Mouse (Mus musculus) limb, embryonic 12.5 days (tissue): Measurements from ENCODE around the gene Vmn1r42. TPM values are rescaled to one million over a fixed set of nuclear protein-coding genes. Genes with fewer than 3 reads are reported as not detected.
"Not testable (repeated sequence)": the region's sequence is repeated elsewhere in the genome, so short reads cannot be mapped to it uniquely, and the experiment has no call there.

Experiments
- ATAC-seq: fragments of 200-750 bp; cut with Nextera tagmentation; 2 replicates; pipeline ENCODE4 v1.8.0; 2017; ENCODE audit warnings: low read depth, moderate TSS enrichment; ENCODE audit not compliant: insufficient number of reproducible peaks, insufficient read depth, low FRiP score, low TSS enrichment
- H3K27ac ChIP-seq: fragments of 300-500 bp; sonication (generic); 2 replicates; pipeline ENCODE4 v1.5.1; 2016; ENCODE audit warnings: mild to moderate bottlenecking, moderate library complexity
- H3K27me3 ChIP-seq: fragments of 300-500 bp; sonication (generic); 2 replicates; pipeline ENCODE4 v1.6.1; 2016; ENCODE audit warnings: mild to moderate bottlenecking, moderate library complexity
- H3K36me3 ChIP-seq: fragments of 300-500 bp; sonication (generic); 2 replicates; pipeline ENCODE4 v1.6.1; 2016; ENCODE audit warnings: mild to moderate bottlenecking, moderate library complexity
- H3K4me1 ChIP-seq: fragments of 300-500 bp; sonication (generic); replicated peaks from 2 replicates; pipeline ENCODE4 v1.6.1; 2016
- H3K4me2 ChIP-seq: fragments of 300-500 bp; sonication (generic); 2 replicates; pipeline ENCODE4 v1.6.1; 2016; ENCODE audit warnings: mild to moderate bottlenecking, moderate library complexity
- H3K4me3 ChIP-seq: fragments of 300-500 bp; sonication (generic); replicated peaks from 2 replicates; pipeline ENCODE4 v1.5.1; 2016; ENCODE audit warnings: mild to moderate bottlenecking
- H3K9ac ChIP-seq: fragments of 300-500 bp; sonication (generic); replicated peaks from 2 replicates; pipeline ENCODE4 v1.6.1; 2016; ENCODE audit warnings: mild to moderate bottlenecking, moderate library complexity
- H3K9me3 ChIP-seq: fragments of 300-500 bp; sonication (generic); 2 replicates; pipeline ENCODE4 v1.6.1; 2016; ENCODE audit warnings: mild to moderate bottlenecking, moderate library complexity
- WGBS: fragments of 180-500 bp; shearing (Covaris S2); methylation state at CpG from one replicate; pipeline ENCODE4 v1.1.7; 2016; 5-methylcytosine and 5-hydroxymethylcytosine counted together
- polyA plus RNA-seq: library from polyadenylated mRNA; unstranded; fragments of >200 nt; fragmentation: Nextera tagmentation; extraction: Ambion mirVana; gene quantifications from 2 replicates; pipeline ENCODE4 v1.2.1, GENCODE M21; 2016

The Vmn1r42 gene
- polyA plus RNA-seq = not detected in 2 replicates

DNA sequence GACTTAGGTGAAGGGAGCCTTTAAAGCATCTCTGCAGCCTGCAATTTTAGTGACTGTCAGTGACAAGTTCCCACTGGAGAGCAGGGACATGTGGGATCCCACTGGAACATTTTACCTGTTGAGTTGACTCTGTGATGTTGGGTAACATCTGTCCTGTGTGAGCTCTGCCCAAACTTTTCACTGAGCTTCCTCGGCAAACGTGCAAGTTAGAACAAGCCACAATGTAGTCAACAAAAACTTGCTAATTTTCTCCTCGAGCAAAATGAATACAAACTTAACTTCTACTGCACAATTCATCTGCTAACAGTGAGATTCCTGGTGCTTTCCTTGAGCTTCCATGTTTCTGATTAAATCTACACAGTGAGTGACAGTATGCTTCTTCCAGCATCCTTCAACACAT is at the start of gene Vmn1r42, which contains the start of gene Vmn1r43:
Gene Vmn1r42, minus strand, starts transcription at position 101 of the 400 bp plus-strand sequence.
Gene Vmn1r43, minus strand, starts transcription at position 101 of the 400 bp plus-strand sequence.
- H3K27me3 ChIP-seq, H3K4me1 ChIP-seq, H3K4me3 ChIP-seq, H3K27ac ChIP-seq, H3K9ac ChIP-seq, ATAC-seq, H3K36me3 ChIP-seq, H3K4me2 ChIP-seq: not testable (repeated sequence)
- peaks cover 13% of the 10 kb centered on the region; the same call in 1 of the 2 replicates for H3K9me3 ChIP-seq
- WGBS = 75% methylated on average over 3 of the region's 3 CpGs

DNA sequence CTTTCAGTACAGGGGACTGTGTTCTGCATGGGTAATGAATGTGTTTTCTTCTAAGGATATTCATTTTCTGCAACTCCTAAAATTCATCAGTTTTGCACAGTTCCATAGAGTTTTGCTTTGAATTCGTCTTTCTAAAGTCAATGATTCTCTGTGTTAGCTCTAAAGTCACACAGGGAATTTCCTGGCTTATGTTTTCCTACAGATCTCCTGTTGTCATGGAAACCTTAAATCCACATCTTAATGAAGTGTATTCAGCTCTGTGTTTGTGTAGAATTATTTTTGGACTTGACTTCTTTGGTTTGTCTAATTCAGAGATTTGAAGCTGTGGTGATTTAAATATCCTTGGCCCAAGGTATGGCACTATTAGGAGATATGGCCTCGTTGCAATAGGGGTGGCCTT is 7.6 kb upstream of the Vmn1r42 start:
- Histone ChIP-seq H3K9ac (no peak overlapping the region), H3K4me3 (no peak overlapping the region), H3K4me1 (no peaks in the 10 kb centered on the region), H3K27me3 (no peaks in the 10 kb centered on the region), H3K27ac (no peak overlapping the region), H3K4me2 (no peak overlapping the region), H3K36me3 (no peaks in the 10 kb centered on the region), H3K9me3 (peaks cover 18% of the 10 kb centered on the region; the same call in 1 of the 2 replicates)
- no peak for ATAC-seq
- WGBS = 65% methylated on average over 2 of the region's 2 CpGs

DNA sequence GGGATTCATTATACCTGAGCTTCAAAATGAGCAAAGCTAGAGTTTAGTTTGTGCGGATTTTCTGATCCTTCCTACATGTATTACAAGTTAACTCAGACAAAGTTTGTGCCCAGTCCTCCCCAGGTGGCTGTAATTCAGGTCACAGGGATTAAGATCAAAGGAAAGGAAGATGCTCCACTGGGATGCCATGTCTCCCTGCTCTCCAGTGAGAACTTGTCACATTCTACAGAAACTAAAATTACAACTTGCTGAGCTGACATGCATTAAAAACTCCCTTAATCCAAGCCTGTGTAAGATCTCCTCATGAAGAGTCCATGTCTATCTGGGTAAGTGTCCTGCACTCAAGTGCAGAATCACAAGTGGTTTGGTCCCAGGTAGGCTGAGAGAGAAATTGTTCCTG is 7.1 kb upstream of the Vmn1r42 start, which contains the start of gene Vmn1r44:
Gene Vmn1r44, plus strand, starts transcription at position 301 of the 400 bp plus-strand sequence.
- H3K9me3 ChIP-seq = peaks cover 17% of the 10 kb centered on the region; the same call in 1 of the 2 replicates

DNA sequence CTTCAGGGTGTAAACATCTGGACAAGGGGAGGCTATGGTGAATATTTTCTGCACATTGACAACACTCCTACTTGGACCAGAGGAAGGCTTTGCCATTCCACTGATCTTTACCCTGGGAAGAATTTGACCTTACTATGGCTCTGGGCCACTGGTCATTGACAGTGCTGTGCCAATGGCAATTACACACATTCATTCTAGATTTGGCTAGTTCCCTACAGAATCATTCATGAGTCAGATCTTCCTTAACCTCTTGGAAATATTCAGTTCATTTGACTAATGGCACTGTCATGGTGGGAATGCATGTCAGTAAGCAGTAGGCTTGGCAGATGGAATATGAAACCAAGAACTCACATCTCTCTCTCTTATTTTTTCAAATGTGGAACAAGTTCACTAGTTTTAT is 4.7 kb upstream of the Vmn1r42 start:
- no peak overlapping the region for H3K4me3 ChIP-seq
- peaks cover 16% of the 10 kb centered on the region; the same call in 1 of the 2 replicates for H3K9me3 ChIP-seq
- H3K9ac ChIP-seq = no peak overlapping the region
- no peaks in the 10 kb centered on the region for H3K4me1 ChIP-seq
- H3K4me2 ChIP-seq = no peak overlapping the region
- H3K36me3 ChIP-seq = no peaks in the 10 kb centered on the region
- H3K27ac ChIP-seq = no peak overlapping the region
- ATAC-seq = no peak
- no peaks in the 10 kb centered on the region for H3K27me3 ChIP-seq

More for the DNA sequence above, 7.1 kb upstream of the Vmn1r42 start, which contains the start of gene Vmn1r44:
- ATAC-seq = no peak
- Histone ChIP-seq H3K27ac (no peak within 1 kb of the TSS), H3K27me3 (no peaks in the 10 kb centered on the region), H3K4me1 (no peaks in the 10 kb centered on the region), H3K36me3 (no peaks in the 10 kb centered on the region), H3K4me2 (no peak within 1 kb of the TSS), H3K4me3 (no peak within 1 kb of the TSS), H3K9ac (no peak within 1 kb of the TSS)
- WGBS = 79% methylated on average over 1 of the region's 1 CpGs

DNA sequence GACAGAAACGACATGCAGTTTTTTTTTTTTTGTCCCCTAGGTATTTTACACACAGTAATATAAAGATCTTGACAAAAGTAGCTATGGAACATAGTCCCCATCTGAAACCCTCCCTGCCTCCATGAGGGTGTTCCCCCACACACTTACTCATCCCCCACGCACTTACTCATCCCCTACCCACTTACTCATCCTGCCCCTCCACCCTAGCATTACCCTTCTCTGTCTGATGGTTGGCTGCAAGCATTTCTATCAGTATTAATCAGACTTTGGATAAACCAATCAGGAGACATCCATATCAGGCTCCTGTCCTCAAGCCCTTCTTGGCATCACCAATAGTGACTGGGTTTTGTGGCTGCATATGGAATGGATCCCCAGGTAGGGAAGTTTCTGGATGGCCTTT is 750 bp upstream of the Vmn1r42 start:
- H3K4me2 ChIP-seq = no peak overlapping the region
- no peaks in the 10 kb centered on the region for H3K4me1 ChIP-seq
- H3K9ac ChIP-seq = no peak overlapping the region
- no peaks in the 10 kb centered on the region for H3K36me3 ChIP-seq
- no peak for ATAC-seq
- H3K4me3 ChIP-seq = no peak overlapping the region
- 81% methylated on average over 2 of the region's 2 CpGs for WGBS
- no peaks in the 10 kb centered on the region for H3K27me3 ChIP-seq
- H3K27ac ChIP-seq = no peak overlapping the region
- peaks cover 13% of the 10 kb centered on the region; the same call in 1 of the 2 replicates for H3K9me3 ChIP-seq

DNA sequence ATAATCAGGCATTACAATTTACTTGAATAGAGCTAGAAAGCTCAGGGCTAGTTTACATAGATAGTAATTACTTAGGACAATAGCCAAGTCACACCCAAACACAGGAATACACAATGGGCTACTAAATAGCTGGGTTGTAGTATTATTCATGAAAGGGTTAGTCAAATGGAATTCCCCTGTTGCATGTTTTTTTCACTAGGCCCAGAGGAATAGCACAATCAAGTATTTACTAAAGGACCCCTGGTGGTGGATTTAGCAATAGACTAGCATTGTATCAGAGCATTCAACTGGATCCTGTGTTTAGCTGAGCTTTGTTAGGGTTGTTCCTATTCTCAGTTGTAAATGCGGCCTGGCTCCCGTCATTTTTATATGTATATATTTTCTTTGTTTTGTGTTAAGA is 8.2 kb downstream of the Vmn1r42 start:
- 89% methylated on average over 2 of the region's 2 CpGs for WGBS
- Histone ChIP-seq H3K4me1 (no peaks in the 10 kb centered on the region), H3K9ac (no peak overlapping the region), H3K27ac (no peak overlapping the region), H3K9me3 (peaks cover 34% of the 10 kb centered on the region), H3K4me2 (no peak overlapping the region), H3K36me3 (no peaks in the 10 kb centered on the region), H3K4me3 (no peak overlapping the region), H3K27me3 (no peaks in the 10 kb centered on the region)
- ATAC-seq = no peak

DNA sequence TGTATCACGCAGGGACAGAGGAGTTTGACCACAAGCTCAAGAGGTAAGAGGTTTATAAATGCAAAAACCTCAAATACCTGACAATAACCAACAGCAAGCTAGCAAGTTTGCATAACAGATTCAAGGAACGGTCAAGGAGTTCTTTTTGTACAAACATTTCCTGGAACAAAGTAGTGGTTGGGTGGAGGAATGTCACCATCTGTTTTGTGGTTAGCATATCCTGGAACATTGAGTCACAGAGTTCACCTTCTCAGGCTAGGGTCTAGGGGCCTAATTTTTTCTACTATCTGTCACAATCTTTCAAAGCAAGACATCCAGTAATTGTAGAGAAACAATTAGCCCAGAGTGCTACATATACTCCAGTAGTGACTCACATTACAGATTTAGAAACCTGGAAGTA is 8.9 kb downstream of the Vmn1r42 start:
- Histone ChIP-seq H3K4me2 (no peak overlapping the region), H3K27ac (no peak overlapping the region), H3K4me3 (no peak overlapping the region), H3K4me1 (no peaks in the 10 kb centered on the region), H3K27me3 (no peaks in the 10 kb centered on the region), H3K9me3 (peaks cover 37% of the 10 kb centered on the region), H3K36me3 (no peaks in the 10 kb centered on the region), H3K9ac (no peak overlapping the region)
- WGBS = 94% methylated on average over 2 of the region's 2 CpGs
- ATAC-seq = no peak

DNA sequence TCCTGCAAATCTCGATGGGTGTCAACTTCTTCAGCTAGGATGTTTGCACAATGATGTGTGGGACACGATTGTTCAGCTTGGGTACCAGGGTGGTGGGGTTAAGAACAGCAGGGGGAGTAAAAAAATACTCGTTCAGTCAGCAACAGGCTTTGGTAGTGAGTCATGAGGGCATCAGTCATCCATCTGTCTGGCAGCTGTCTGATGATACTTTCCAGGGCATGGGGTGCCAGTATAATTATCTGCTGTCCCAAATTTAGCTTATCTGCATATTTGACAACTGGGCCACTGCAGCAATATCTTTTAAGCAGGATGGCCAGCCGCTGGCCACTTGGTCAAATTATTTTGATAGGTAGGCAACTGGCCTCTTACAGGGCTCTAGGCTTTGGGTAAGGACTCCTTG is 12.4 kb downstream of the Vmn1r42 start:
- Histone ChIP-seq H3K27ac (no peak overlapping the region), H3K4me3 (no peak overlapping the region), H3K9me3 (peaks cover 47% of the 10 kb centered on the region), H3K27me3 (no peaks in the 10 kb centered on the region), H3K4me2 (no peak overlapping the region), H3K9ac (no peak overlapping the region), H3K36me3 (no peaks in the 10 kb centered on the region), H3K4me1 (no peaks in the 10 kb centered on the region)
- ATAC-seq = no peak
- 77% methylated on average over 4 of the region's 4 CpGs for WGBS

DNA sequence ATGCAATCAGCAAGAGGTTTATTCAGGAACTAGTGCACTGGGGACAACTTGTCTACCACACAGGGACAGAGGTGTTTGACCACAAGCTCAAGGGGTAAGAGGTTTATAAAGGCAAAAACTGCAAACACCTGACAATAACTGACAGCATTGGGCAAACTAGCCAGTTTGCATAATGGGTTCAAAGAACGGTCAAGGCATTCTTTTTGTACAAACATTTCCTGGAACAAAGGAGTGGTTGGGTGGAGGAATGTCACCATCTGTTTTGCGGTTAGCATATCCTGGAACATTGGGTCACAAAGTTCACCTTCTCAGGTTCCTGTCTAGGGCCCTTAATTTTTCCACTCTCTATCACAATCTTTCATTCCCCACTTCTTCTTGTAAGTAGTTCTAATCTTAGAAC is 16.4 kb downstream of the Vmn1r42 start:
- Histone ChIP-seq H3K27ac (no peak overlapping the region), H3K4me3 (no peak overlapping the region), H3K36me3 (no peaks in the 10 kb centered on the region), H3K4me1 (no peaks in the 10 kb centered on the region), H3K27me3 (no peaks in the 10 kb centered on the region), H3K9ac (no peak overlapping the region), H3K9me3 (peaks cover 37% of the 10 kb centered on the region), H3K4me2 (no peak overlapping the region)
- WGBS = 85% methylated on average over 2 of the region's 2 CpGs
- no peak for ATAC-seq

DNA sequence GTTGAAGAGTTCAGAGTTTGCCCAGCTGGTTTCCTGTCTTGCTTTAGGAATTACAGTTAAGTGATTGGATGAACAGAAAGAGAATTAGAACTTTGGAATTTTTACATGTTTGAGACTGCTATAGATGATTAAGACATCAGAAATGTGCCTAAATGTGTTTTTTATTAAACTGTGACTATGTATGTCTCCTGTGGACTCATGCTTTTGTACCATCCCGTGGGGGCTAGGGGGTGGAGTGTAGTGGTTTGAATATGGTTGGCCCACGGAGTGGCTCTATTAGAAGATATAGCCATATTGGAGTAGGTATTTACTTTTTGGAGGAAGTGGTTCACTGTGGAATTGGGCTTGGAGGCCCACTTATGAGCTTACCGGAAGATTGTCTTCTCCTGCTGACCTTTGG is 18.7 kb downstream of the Vmn1r42 start:
- H3K4me1 ChIP-seq = no peaks in the 10 kb centered on the region
- H3K9me3 ChIP-seq = peaks cover 24% of the 10 kb centered on the region
- WGBS = 77% methylated on average over 3 of the region's 3 CpGs
- H3K27me3 ChIP-seq = no peaks in the 10 kb centered on the region
- no peak for ATAC-seq
- no peak overlapping the region for H3K9ac ChIP-seq
- H3K27ac ChIP-seq = no peak overlapping the region
- H3K4me3 ChIP-seq = no peak overlapping the region
- H3K36me3 ChIP-seq = no peaks in the 10 kb centered on the region
- H3K4me2 ChIP-seq = no peak overlapping the region
